Mouse (Mus musculus) embryonic fibroblast, embryonic 13.5 days (primary cell): Measurements from ENCODE around the gene Eml6. TPM values are rescaled to one million over a fixed set of nuclear protein-coding genes. Genes with fewer than 3 reads are reported as not detected.
"Not testable (repeated sequence)": the region's sequence is repeated elsewhere in the genome, so short reads cannot be mapped to it uniquely, and the experiment has no call there.

Source experiments
- H3K27ac ChIP-seq: 2 replicates; pipeline ENCODE4 v1.5.1; 2012; ENCODE audit warnings: low read length, control low read depth, inconsistent platforms; ENCODE audit not compliant: insufficient read depth
- H3K4me1 ChIP-seq: 2 replicates; pipeline ENCODE4 v1.6.1; 2011; ENCODE audit warnings: low read length; ENCODE audit not compliant: control insufficient read depth, insufficient read depth
- H3K4me3 ChIP-seq: 2 replicates; pipeline ENCODE4 v1.5.1; 2011; ENCODE audit warnings: mild to moderate bottlenecking, control low read depth, low read length; ENCODE audit not compliant: insufficient read depth
- CTCF ChIP-seq: IDR thresholded peaks from 2 replicates; pipeline ENCODE4 v1.5.1; 2011; ENCODE audit warnings: mild to moderate bottlenecking, control low read depth, low read length, moderate library complexity, borderline replicate concordance; ENCODE audit not compliant: insufficient read depth
- POLR2A ChIP-seq: IDR thresholded peaks from 2 replicates; pipeline ENCODE4 v1.6.1; 2011; ENCODE audit warnings: low read depth, mild to moderate bottlenecking, control low read depth, low read length, moderate library complexity
- polyA plus RNA-seq: library from polyadenylated mRNA; stranded (reverse); fragments of >200 nt; gene quantifications from 2 replicates; pipeline ENCODE4 v1.2.4, GENCODE M21; 2011; ENCODE audit warnings: low read depth; ENCODE audit not compliant: missing spikeins, insufficient read length

Eml6 gene
- polyA plus RNA-seq, 1 experiment = 1.3 TPM

DNA sequence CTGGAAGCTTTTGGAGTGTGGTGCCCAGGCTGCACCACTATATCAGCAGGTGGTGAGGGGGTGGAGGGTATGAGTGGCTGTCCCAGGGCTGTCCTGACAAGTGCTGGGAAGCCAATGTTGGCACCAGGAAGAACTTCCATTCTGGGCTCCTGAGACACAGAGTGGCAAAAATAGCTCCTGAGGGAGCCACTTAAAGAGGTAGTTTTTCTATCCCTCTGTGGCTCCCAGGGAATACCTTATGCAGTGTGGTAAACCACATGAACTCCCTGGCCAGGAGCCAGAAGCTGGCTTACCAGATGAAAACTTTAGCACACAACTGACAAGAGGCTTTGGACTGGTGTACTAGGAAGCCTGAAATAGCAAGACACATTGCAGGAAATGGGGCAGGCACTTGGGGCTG lies 247.9 kb downstream of the Eml6 start:
- Histone ChIP-seq H3K4me3 (no peak overlapping the region), H3K27ac (no peak overlapping the region), H3K4me1 (no peaks in the 10 kb centered on the region)
- TF ChIP-seq POLR2A (no peak), CTCF (no peak)

DNA sequence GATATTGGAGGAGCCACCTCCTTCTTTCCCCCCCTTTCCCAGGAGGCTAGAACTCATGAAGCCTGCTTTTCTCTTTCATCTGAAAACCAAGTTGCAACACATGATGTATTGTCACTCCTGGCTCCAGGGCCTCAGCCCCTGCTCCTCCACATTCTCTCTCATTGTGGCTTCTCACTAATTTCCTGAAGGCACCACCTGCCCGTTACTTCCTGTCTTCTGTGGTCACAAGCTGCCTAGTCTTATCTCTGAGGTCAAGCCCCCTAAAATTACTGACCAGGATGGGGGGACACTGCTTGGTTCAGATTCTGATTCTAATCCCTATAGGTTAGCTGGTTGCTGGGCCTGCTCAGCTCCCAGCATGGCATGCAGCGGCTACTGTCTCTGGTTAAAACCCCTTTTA lies 251.1 kb downstream of the Eml6 start:
- Histone ChIP-seq H3K27ac (no peak overlapping the region), H3K4me3 (no peak overlapping the region), H3K4me1 (peaks cover 5% of the 10 kb centered on the region; the same call in 1 of the 2 replicates)
- TF ChIP-seq CTCF = no peak
- no peak for TF ChIP-seq POLR2A

DNA sequence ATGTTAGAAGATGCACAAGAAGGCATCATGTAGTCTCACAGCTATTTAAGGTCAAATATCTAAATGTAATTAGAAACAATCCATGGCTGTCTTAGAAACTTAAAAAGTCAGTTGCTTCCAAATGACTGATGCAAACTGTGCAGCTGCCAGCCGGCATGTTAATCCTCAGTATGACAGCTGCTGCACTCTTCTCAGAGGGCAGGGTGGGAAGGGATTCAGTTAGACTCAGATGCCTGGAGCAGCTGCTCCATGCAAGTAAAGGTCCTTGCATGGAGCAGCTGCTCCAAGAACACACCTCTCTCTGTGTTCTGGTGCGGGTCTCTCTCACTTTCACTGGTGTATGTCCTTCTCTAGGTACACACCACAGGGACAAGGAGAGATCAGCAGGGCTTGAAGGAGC lies 251.5 kb downstream of the Eml6 start:
- TF ChIP-seq POLR2A (no peak), CTCF (no peak)
- Histone ChIP-seq H3K4me3 (no peak overlapping the region), H3K4me1 (peaks cover 5% of the 10 kb centered on the region; the same call in 1 of the 2 replicates), H3K27ac (no peak overlapping the region)

DNA sequence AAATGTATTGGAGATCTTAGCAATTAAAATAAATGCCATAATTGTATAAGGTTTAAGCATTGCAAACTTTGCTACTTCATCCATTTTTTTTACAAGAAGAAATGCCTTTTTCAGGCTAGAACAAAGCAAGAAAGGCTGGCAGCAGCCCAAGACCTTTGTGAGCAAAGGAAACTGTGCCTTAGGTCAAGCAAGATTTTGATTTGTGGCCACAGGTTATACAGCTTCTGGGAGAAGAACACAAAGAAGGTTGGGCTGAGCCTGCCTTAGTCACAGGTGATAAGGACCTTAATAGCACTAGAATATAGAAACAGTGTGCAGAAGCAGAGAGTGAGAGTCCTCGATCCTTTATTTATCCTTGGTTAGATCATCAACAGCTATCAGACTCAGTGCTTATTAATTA lies 253.6 kb downstream of the Eml6 start:
- TF ChIP-seq POLR2A (no peak), CTCF (no peak)
- Histone ChIP-seq H3K4me1 (peaks cover 5% of the 10 kb centered on the region; the same call in 1 of the 2 replicates), H3K27ac (no peak overlapping the region), H3K4me3 (no peak overlapping the region)

DNA sequence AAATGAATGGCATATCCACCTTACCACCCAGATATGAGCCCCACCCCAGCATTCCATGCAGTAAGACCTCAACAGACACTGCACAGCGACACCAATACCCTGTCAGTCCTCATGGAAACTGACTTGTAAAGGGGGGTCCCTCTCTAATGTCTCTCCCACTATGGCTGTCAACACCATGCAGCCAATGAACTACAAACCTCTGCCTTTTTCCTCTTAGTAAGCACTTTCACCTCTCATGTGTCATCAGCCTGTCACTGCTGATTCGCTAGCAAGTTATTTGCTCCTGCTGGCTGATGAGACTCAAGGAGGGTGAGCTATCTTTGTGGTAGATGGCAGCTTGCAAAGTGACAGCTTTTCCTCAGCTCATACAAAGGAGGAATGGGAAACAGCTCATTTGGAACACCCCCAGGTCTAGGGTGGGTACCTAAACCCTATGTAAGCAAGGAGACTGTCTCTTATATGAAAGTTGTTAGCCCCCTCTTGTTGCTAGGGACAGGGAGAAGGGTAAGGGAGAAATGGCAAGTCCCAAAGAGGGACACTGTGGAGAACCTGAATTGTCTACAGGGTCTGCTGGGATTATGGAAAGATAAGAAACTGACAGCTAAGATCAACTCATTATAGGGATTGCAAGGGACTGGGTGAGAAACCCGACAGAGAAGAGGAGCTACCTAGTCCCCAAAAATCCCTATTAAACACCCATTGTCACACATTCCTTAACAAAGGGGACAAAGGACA lies 255.0 kb downstream of the Eml6 start:
- H3K27ac ChIP-seq = no peak overlapping the region
- no peak overlapping the region for H3K4me3 ChIP-seq
- peaks cover 5% of the 10 kb centered on the region; the same call in 1 of the 2 replicates for H3K4me1 ChIP-seq
- TF ChIP-seq POLR2A = no peak
- TF ChIP-seq CTCF = no peak

DNA sequence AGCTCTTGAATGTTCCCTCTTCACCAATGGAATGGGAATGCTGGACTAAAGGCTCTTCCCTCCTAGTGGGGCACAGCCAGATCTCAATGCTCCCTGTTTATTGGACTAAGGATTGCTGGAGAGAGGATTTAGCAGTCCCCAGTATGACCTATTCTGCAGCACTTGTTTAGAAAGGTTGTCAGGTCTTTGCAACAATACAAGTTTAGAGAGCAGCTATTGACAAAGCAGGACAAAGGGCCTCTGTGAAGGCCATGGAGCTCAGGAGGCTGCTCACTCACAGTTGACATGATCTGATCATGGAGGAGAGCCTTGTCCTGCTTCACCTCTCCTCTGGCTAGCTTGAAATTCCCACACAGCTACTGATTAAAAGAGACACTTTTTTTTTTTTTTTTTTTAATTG lies 257.3 kb downstream of the Eml6 start:
- Histone ChIP-seq H3K4me3 (no peak overlapping the region), H3K4me1 (peaks cover 5% of the 10 kb centered on the region; the same call in 1 of the 2 replicates), H3K27ac (no peak overlapping the region)
- no peak for TF ChIP-seq POLR2A
- no peak for TF ChIP-seq CTCF

DNA sequence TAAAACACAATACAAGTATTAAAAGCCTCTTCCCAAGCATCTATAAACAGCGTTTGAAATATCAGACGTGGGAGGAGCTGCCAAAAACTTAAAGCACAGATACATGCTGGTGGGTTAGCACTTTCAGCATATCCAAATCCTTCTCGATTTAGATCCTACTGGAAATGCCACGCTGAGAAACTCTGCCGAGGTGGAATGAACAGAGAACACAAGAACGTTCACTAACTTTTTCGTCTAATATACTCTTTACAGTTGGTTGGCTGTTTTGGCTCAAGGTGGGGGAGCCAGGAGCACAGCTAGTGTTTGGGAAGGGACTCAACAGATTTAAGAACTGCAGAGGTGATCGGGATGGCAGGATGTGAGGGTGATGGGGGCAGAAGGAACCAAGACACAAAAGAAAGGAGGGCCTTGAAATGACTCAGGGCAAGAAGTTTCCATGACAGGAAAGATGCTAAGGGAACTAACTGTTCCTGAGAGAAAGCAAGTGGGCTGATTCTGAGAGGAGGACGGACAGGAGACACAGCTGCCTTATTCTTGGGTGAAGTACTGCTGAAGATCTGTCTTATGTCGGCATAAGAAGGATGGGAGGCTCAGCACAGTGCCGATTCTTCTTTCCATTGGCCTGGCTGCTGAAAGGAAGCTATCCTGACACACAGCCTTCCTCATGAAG lies 259.4 kb downstream of the Eml6 start:
- no peak overlapping the region for H3K4me3 ChIP-seq
- TF ChIP-seq POLR2A (no peak), CTCF (no peak)

DNA sequence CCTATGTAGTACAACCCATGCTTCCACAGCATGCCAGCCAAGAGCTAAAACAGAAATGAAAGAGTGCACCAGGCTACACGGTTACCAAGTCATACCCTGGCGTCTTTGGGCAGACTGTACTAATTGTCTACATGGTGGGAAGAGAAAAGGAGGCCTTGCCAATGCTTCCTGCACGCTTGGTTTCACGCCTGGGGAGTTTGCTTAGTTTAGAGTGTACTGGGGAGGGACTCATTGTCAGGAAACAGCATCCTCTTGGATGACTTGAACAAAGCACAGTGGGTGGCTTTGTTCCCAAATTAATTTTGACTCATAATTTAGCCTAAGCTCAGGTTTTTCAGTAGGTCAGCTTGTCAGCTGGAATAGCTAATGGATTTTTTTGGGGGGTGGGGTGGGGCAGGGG lies 260.8 kb downstream of the Eml6 start:
- Histone ChIP-seq H3K27ac (no peak overlapping the region), H3K4me1 (no peaks in the 10 kb centered on the region), H3K4me3 (no peak overlapping the region)
- no peak for TF ChIP-seq CTCF
- TF ChIP-seq POLR2A = no peak

More for the DNA sequence above, 259.4 kb downstream of the Eml6 start:
- H3K27ac ChIP-seq = no peak overlapping the region
- H3K4me1 ChIP-seq = peaks cover 5% of the 10 kb centered on the region; the same call in 1 of the 2 replicates

DNA sequence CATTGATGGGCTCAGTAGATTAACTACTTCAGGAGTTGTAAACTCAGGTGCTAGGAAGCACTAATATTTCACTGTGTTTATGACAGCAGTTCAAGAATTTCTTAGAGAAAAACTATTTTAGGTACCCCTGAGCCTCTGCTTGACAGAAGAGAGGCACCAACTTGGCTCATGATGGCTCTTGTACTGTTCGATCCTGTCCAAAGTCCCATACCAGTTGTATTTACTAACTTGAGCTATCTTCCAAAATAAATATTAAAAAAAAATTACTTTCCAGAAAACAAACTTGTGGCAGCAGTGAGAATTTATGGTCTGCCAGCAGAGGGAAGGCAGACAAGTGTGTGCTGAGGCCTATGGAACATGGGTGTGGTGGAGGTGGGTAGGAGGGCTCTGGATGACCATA lies 263.1 kb downstream of the Eml6 start:
- Histone ChIP-seq H3K27ac (no peak overlapping the region), H3K4me3 (no peak overlapping the region), H3K4me1 (no peaks in the 10 kb centered on the region)
- TF ChIP-seq CTCF (no peak), POLR2A (no peak)

DNA sequence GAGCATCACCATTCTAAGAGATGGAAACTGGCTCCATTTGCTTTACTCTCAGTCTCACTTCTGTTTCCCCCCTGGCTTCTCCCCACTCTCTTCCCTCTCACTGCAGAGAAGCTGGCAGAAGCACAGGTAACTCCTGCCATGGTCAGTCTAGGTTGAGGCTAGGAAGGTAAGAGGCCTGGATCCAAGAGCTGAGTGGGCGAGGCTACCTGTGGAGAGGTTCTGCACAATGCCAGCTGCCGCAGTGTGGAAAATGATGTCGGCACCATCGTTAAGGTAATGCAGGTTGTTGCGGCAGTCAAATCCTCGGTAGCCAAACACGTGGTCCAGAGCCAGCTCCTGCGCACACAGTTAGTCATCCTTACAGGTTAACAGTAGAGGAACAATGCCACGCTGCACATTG lies 264.4 kb downstream of the Eml6 start:
- Histone ChIP-seq H3K4me3 (no peak overlapping the region), H3K4me1 (no peaks in the 10 kb centered on the region), H3K27ac (no peak overlapping the region)
- no peak for TF ChIP-seq CTCF
- TF ChIP-seq POLR2A = no peak

DNA sequence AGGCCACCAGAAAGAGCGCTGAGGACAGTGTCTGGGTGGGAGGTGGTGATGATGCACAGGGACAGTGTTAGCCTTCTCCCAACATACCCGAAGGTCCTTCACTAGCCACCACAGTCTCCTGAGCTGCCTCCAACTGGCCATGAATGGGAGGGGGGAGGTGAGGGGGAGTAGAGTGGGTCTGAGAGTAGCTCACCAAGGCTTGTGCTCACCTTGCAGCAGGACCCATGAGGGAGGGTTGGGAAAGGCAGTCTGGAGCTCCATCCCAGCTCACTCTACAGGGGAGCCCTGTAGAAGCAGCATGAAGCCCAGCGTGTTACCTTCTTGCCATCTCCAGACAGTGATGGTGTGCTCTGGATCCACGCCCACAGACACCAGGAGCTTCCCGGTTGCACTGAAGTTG lies 267.2 kb downstream of the Eml6 start:
- no peak overlapping the region for H3K27ac ChIP-seq
- TF ChIP-seq POLR2A (no peak), CTCF (no peak)
- H3K4me1 ChIP-seq = no peaks in the 10 kb centered on the region
- H3K4me3 ChIP-seq = no peak overlapping the region

DNA sequence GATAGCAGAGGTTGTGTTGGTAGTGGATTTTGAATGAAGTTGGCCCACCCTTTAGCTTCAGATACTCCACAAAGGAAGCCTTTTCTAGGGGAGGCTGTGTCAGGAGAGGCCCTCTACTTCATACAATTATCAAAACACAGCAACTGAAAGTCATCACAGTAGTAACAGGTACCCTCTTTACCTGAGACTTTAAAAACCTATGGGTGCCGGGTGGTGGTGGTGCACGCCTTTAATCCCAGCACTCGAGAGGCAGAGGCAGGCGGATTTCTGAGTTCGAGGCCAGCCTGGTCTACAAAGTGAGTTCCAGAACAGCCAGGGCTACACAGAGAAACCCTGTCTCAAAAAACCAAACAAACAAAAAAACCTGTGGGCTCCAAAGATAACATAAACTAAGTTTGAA lies 269.8 kb downstream of the Eml6 start:
- not testable (repeated sequence) for H3K27ac ChIP-seq, H3K4me1 ChIP-seq, H3K4me3 ChIP-seq
